Comparison of ENCODE assay signal across 8 mouse cellular contexts in genomic region chr6:54992141-54992540, GRCm38 (mm10). TPM values are rescaled to one million over a fixed set of nuclear protein-coding genes. Genes with fewer than 3 reads are reported as not detected.
DNase-seq lines count a peak whose midpoint lies in the region; ATAC-seq and TF ChIP-seq lines count a peak whose summit lies in the region.

No protein-coding gene starts in this region.

- no peaks in the 10 kb centered on the region for H3K9me3 ChIP-seq in erythroblast, embryonic 14.5 days (ENCODE audit: control insufficient read depth, low read length)
- H3K9me3 ChIP-seq in liver, embryonic 14.5 days (ENCODE audit: control insufficient read depth, low read length) = no peaks in the 10 kb centered on the region

- no peak for TF ChIP-seq EP300 in liver, embryonic 14.5 days (IDR thresholded peaks at IDR 0.05; ENCODE audit: low read depth)

- H3K4me3 ChIP-seq in erythroblast, embryonic 14.5 days (replicated peaks) = peak overlapping the region; percentile 64
- peak overlapping the region; percentile 90 for H3K4me3 ChIP-seq in testis, adult 2 months (ENCODE audit: control insufficient read depth, low read depth, low read length)
- H3K4me3 ChIP-seq in liver, embryonic 14.5 days (ENCODE audit: insufficient read depth in 1 of 2, low read depth in 2 of 2, low read length in 2 of 2) = peak overlapping the region; percentile 57 to 61

- H3K27me3 ChIP-seq in erythroblast, embryonic 14.5 days (ENCODE audit: control insufficient read depth) = no peaks in the 10 kb centered on the region
- H3K27me3 ChIP-seq in testis, adult 2 months (ENCODE audit: control insufficient read depth, insufficient read depth, low read length) = no peaks in the 10 kb centered on the region
- H3K27me3 ChIP-seq in liver, embryonic 14.5 days (ENCODE audit: control insufficient read depth, insufficient read depth, low read length) = no peaks in the 10 kb centered on the region

- peak overlapping the region; percentile 82 for H3K27ac ChIP-seq in testis, adult 2 months (ENCODE audit: control insufficient read depth, insufficient read depth, low read depth, low read length)
- no peak overlapping the region for H3K27ac ChIP-seq in liver, embryonic 14.5 days

- TF ChIP-seq POLR2A in testis, adult 2 months (IDR thresholded peaks at IDR 0.05; ENCODE audit: control insufficient read depth, low read depth, low read length) = no peak

- no peak for DNase-seq in testis, postnatal 14 days (ENCODE audit: low spot score)
- no peak for DNase-seq in liver, embryonic 14.5 days (ENCODE audit: low read depth in 3 of 3, low spot score in 3 of 3)
- no peak for DNase-seq in adrenal gland, postnatal 36 days
- DNase-seq in thymus, postnatal 14 days = no peak

- WGBS in liver, embryonic 14.5 days (ENCODE audit: insufficient replicate concordance) = 0% methylated on average over 7 of the region's 7 CpGs

- no peak for TF ChIP-seq CTCF in testis, adult 2 months (IDR thresholded peaks at IDR 0.05; ENCODE audit: control insufficient read depth, insufficient read depth, insufficient replicate concordance, low read depth, low read length)
- TF ChIP-seq CTCF in liver, embryonic 14.5 days (IDR thresholded peaks at IDR 0.05; ENCODE audit: low read depth) = no peak

- peak overlapping the region; percentile 90 for H3K4me2 ChIP-seq in liver, embryonic 14.5 days (ENCODE audit: low read depth)

- H3K9ac ChIP-seq in liver, embryonic 14.5 days (replicated peaks) = peak overlapping the region; percentile 47

- no peak for ATAC-seq in erythroblast, adult 5-6 weeks (replicated peaks; ENCODE audit: low FRiP score, poor library complexity, severe bottlenecking)
- no peak for ATAC-seq in liver, embryonic 14.5 days (ENCODE audit: insufficient read depth)
- no peak for ATAC-seq in inflammation-experienced regulatory T-cells, adult 6 months

- no peaks in the 10 kb centered on the region for H3K36me3 ChIP-seq in erythroblast, embryonic 14.5 days (ENCODE audit: control insufficient read depth)
- no peaks in the 10 kb centered on the region for H3K36me3 ChIP-seq in testis, adult 2 months (ENCODE audit: control insufficient read depth, insufficient read depth, low read length)
- H3K36me3 ChIP-seq in liver, embryonic 14.5 days (replicated peaks; ENCODE audit: control insufficient read depth, insufficient read depth, low read depth) = no peaks in the 10 kb centered on the region

- peaks cover 25% of the 10 kb centered on the region for H3K4me1 ChIP-seq in erythroblast, embryonic 14.5 days (ENCODE audit: control insufficient read depth)
- H3K4me1 ChIP-seq in testis, adult 2 months (ENCODE audit: control insufficient read depth, insufficient read depth, low read length) = no peaks in the 10 kb centered on the region
- H3K4me1 ChIP-seq in liver, embryonic 14.5 days (replicated peaks; ENCODE audit: control insufficient read depth in 2 of 2, insufficient read depth in 2 of 2, low read length in 1 of 2) = peaks cover 8 to 18% of the 10 kb centered on the region in 2 experiments

RNA-seq across cellular contexts. Expression of gene Ggct, which starts 0.6 kb away (rescaled TPM):
- 0.01 and 0.19 TPM in 2 replicates for polyA plus RNA-seq in erythroblast, embryonic 14.5 days (2012)
- 0.63 and 0.96 TPM in 2 replicates for total RNA-seq in erythroblast, adult 5-6 weeks (2015; ENCODE audit: low replicate concordance)
- 0.98 and 4.8 TPM in 2 replicates for total RNA-seq in erythroblast, adult 5-6 weeks (2017; ENCODE audit: low replicate concordance)
- 5.6 and 6.0 TPM in 2 replicates for polyA plus RNA-seq in testis, adult 2 months (2012; rRNA removed)
- 0.31 and 1.1 TPM in 2 replicates for polyA plus RNA-seq in liver, embryonic 14.5 days (2012; rRNA removed)
- polyA plus RNA-seq in liver, embryonic 14.5 days (2014; fragmentation: Nextera tagmentation; extraction: Ambion mirVana) = 4.4 and 6.1 TPM in 2 replicates
- 1 to 10 TPM; 4.7 to 9.5 TPM for total RNA-seq in adrenal gland, postnatal 36 days (2021)
- polyA plus RNA-seq in inflammation-experienced regulatory T-cells, adult 6 months (2017; shearing (Covaris generic)) = 10 to 100 TPM; 30.0 to 31.4 (median 31.3) TPM

RNA-seq across cellular contexts. Expression of gene Nod1, which starts 19.7 kb away (rescaled TPM):
- 0.03 TPM in 2 replicates for polyA plus RNA-seq in erythroblast, embryonic 14.5 days (2012)
- total RNA-seq in erythroblast, adult 5-6 weeks (2015; ENCODE audit: low replicate concordance) = 1.5 and 16.9 TPM in 2 replicates
- 1.6 and 2.6 TPM in 2 replicates for total RNA-seq in erythroblast, adult 5-6 weeks (2017; ENCODE audit: low replicate concordance)
- 0.88 and 1.3 TPM in 2 replicates for polyA plus RNA-seq in testis, adult 2 months (2012; rRNA removed)
- 1.9 TPM in 2 replicates for polyA plus RNA-seq in liver, embryonic 14.5 days (2012; rRNA removed)
- polyA plus RNA-seq in liver, embryonic 14.5 days (2014; fragmentation: Nextera tagmentation; extraction: Ambion mirVana) = 1.4 and 1.5 TPM in 2 replicates
- 10 to 100 TPM in 1 of 2 experiments, 1 to 10 TPM in 1; 8.7 to 11.6 TPM for total RNA-seq in adrenal gland, postnatal 36 days (2021)
- 10 to 100 TPM in 2 of 3 experiments, 1 to 10 TPM in 1; 9.7 to 14.2 (median 11.4) TPM for polyA plus RNA-seq in inflammation-experienced regulatory T-cells, adult 6 months (2017; shearing (Covaris generic))

RNA-seq across cellular contexts. Expression of gene Gars, which starts 45.7 kb away (rescaled TPM):
- polyA plus RNA-seq in erythroblast, embryonic 14.5 days (2012) = 4.4 and 4.5 TPM in 2 replicates
- 15.9 and 23.6 TPM in 2 replicates for total RNA-seq in erythroblast, adult 5-6 weeks (2015; ENCODE audit: low replicate concordance)
- 41.8 and 49.3 TPM in 2 replicates for total RNA-seq in erythroblast, adult 5-6 weeks (2017; ENCODE audit: low replicate concordance)
- polyA plus RNA-seq in testis, adult 2 months (2012; rRNA removed) = 18.8 and 21.3 TPM in 2 replicates
- polyA plus RNA-seq in liver, embryonic 14.5 days (2012; rRNA removed) = 29.4 and 50.9 TPM in 2 replicates
- polyA plus RNA-seq in liver, embryonic 14.5 days (2014; fragmentation: Nextera tagmentation; extraction: Ambion mirVana) = 99.3 and 104 TPM in 2 replicates
- total RNA-seq in adrenal gland, postnatal 36 days (2021) = 100 to 1,000 TPM in 1 of 2 experiments, 10 to 100 TPM in 1; 79.6 to 101 TPM
- 10 to 100 TPM; 14.1 to 44.6 (median 31.2) TPM for polyA plus RNA-seq in inflammation-experienced regulatory T-cells, adult 6 months (2017; shearing (Covaris generic))
